Mouse (Mus musculus) midbrain, embryonic 16.5 days (tissue): ENCODE data around the gene Numa1. TPM values are rescaled to one million over a fixed set of nuclear protein-coding genes. Genes with fewer than 3 reads are reported as not detected.
A peak's percentile ranks its signal among the peaks of the same experiment; 100 is the strongest.
"Not testable (repeated sequence)": the region's sequence is repeated elsewhere in the genome, so short reads cannot be mapped to it uniquely, and the experiment has no call there.

Experiments used
- ATAC-seq: fragments of 200-750 bp; cut with Nextera tagmentation; 2 replicates; pipeline ENCODE4 v1.8.0; 2017; ENCODE audit warnings: moderate TSS enrichment
- H3K27ac ChIP-seq: fragments of 300-500 bp; sonication (generic); 2 replicates; pipeline ENCODE4 v1.5.1; 2014; ENCODE audit warnings: mild to moderate bottlenecking, low read length, mixed read lengths
- H3K27me3 ChIP-seq: fragments of 300-500 bp; sonication (generic); 2 replicates; pipeline ENCODE4 v1.6.1; 2014; ENCODE audit warnings: low read depth, low read length, mixed read lengths; ENCODE audit not compliant: control insufficient read depth, insufficient read depth
- H3K36me3 ChIP-seq: fragments of 300-500 bp; sonication (generic); 2 replicates; pipeline ENCODE4 v1.6.1; 2014; ENCODE audit warnings: mild to moderate bottlenecking, low read length, moderate library complexity, mixed read lengths; ENCODE audit not compliant: control insufficient read depth, insufficient read depth
- H3K4me1 ChIP-seq: fragments of 300-500 bp; sonication (generic); 2 replicates; pipeline ENCODE4 v1.6.1; 2014; ENCODE audit warnings: mild to moderate bottlenecking, low read length, mixed read lengths; ENCODE audit not compliant: control insufficient read depth, insufficient read depth
- H3K4me2 ChIP-seq: fragments of 300-500 bp; sonication (generic); 2 replicates; pipeline ENCODE4 v1.6.1; 2014; ENCODE audit warnings: mild to moderate bottlenecking, low read length, mixed read lengths
- H3K4me3 ChIP-seq: fragments of 300-500 bp; sonication (generic); 2 replicates; pipeline ENCODE4 v1.5.1; 2014; ENCODE audit warnings: low read depth, mild to moderate bottlenecking, low read length, moderate library complexity, mixed read lengths
- H3K9ac ChIP-seq: fragments of 300-500 bp; sonication (generic); 2 replicates; pipeline ENCODE4 v1.6.1; 2014; ENCODE audit warnings: low read depth, low read length, mixed read lengths
- H3K9me3 ChIP-seq: fragments of 300-500 bp; sonication (generic); replicated peaks from 2 replicates; pipeline ENCODE4 v1.6.1; 2014; ENCODE audit warnings: mild to moderate bottlenecking, low read length, mixed read lengths; ENCODE audit not compliant: control insufficient read depth, poor library complexity, severe bottlenecking
- WGBS: fragments of 180-500 bp; shearing (Covaris S2); extraction: QIAGEN DNeasy Blood & Tissue Kit; methylation state at CpG from one replicate; pipeline ENCODE4 v1.1.7; 2014; 5-methylcytosine and 5-hydroxymethylcytosine counted together
- polyA plus RNA-seq: library from polyadenylated mRNA; unstranded; fragments of >200 nt; fragmentation: Nextera tagmentation; extraction: Ambion mirVana; gene quantifications from 2 replicates; pipeline ENCODE4 v1.2.1, GENCODE M21; 2015

The Numa1 gene
- polyA plus RNA-seq, 1 experiment from 2014 or later, result 37.8 TPM

- Histone ChIP-seq H3K27me3 (no peaks in the 10 kb centered on the region), H3K4me1 (peaks cover 4% of the 10 kb centered on the region)
- ATAC-seq, result no peak
Measured at GRCm38 (mm10) chr7:101928093-101928492, 5.8 kb upstream of the Numa1 start.

GRCm38 (mm10) chr7:101932551-101932950 is 1.4 kb upstream of the Numa1 start:
- WGBS, result 92% methylated on average over 1 of the region's 1 CpGs
- Histone ChIP-seq H3K4me1 (peaks cover 22% of the 10 kb centered on the region), H3K36me3 (no peaks in the 10 kb centered on the region), H3K27me3 (no peaks in the 10 kb centered on the region), H3K27ac (no peak overlapping the region), H3K9ac (no peak overlapping the region), H3K9me3 (no peaks in the 10 kb centered on the region), H3K4me3 (no peak overlapping the region), H3K4me2 (no peak overlapping the region; the same call in 1 of the 2 replicates)
- ATAC-seq, result no peak

More at GRCm38 (mm10) chr7:101928093-101928492, 5.8 kb upstream of the Numa1 start:
- H3K9ac ChIP-seq, result no peak overlapping the region
- no peaks in the 10 kb centered on the region for H3K36me3 ChIP-seq
- no peak overlapping the region for H3K27ac ChIP-seq
- H3K4me2 ChIP-seq, result no peak overlapping the region
- H3K9me3 ChIP-seq, result no peaks in the 10 kb centered on the region
- 89% methylated on average over 3 of the region's 3 CpGs for WGBS
- no peak overlapping the region for H3K4me3 ChIP-seq

- peaks cover 22% of the 10 kb centered on the region for H3K4me1 ChIP-seq
- peak; percentile 29 for ATAC-seq
- no peaks in the 10 kb centered on the region for H3K36me3 ChIP-seq
- H3K9me3 ChIP-seq, result no peaks in the 10 kb centered on the region
- H3K27ac ChIP-seq, result peak overlapping the region; percentile 43
- peak overlapping the region; percentile 91 for H3K4me3 ChIP-seq
- H3K4me2 ChIP-seq, result peak overlapping the region; percentile 77
- no peaks in the 10 kb centered on the region for H3K27me3 ChIP-seq
- H3K9ac ChIP-seq, result peak overlapping the region; percentile 69
- WGBS, result 7% methylated on average over 15 of the region's 15 CpGs
Measured at GRCm38 (mm10) chr7:101933300-101933699, 611 bp upstream of the Numa1 start.

GRCm38 (mm10) chr7:101935957-101936356 is 2.0 kb downstream of the Numa1 start:
- Histone ChIP-seq H3K9me3 (no peaks in the 10 kb centered on the region), H3K4me3 (no peak overlapping the region), H3K27me3 (no peaks in the 10 kb centered on the region), H3K4me1 (peaks cover 22% of the 10 kb centered on the region), H3K4me2 (no peak overlapping the region), H3K9ac (no peak overlapping the region), H3K36me3 (no peaks in the 10 kb centered on the region), H3K27ac (no peak overlapping the region)
- no peak for ATAC-seq
- WGBS, result 96% methylated on average over 4 of the region's 4 CpGs

GRCm38 (mm10) chr7:101936996-101937395 is 3.1 kb downstream of the Numa1 start:
- Histone ChIP-seq H3K9me3 (no peaks in the 10 kb centered on the region), H3K36me3 (no peaks in the 10 kb centered on the region), H3K9ac (no peak overlapping the region), H3K27me3 (no peaks in the 10 kb centered on the region), H3K4me2 (no peak overlapping the region), H3K27ac (no peak overlapping the region), H3K4me3 (no peak overlapping the region), H3K4me1 (peaks cover 22% of the 10 kb centered on the region)
- 95% methylated on average over 4 of the region's 4 CpGs for WGBS
- ATAC-seq, result no peak

- Histone ChIP-seq H3K9me3 (no peaks in the 10 kb centered on the region), H3K4me1 (peaks cover 22% of the 10 kb centered on the region), H3K4me2 (no peak overlapping the region), H3K4me3 (no peak overlapping the region), H3K36me3 (no peaks in the 10 kb centered on the region), H3K27ac (no peak overlapping the region), H3K9ac (no peak overlapping the region), H3K27me3 (no peaks in the 10 kb centered on the region)
- no peak for ATAC-seq
- WGBS, result 97% methylated on average over 4 of the region's 4 CpGs
Measured at GRCm38 (mm10) chr7:101937569-101937968, 3.7 kb downstream of the Numa1 start.

- Histone ChIP-seq H3K4me2 (no peak overlapping the region), H3K4me1 (peaks cover 17% of the 10 kb centered on the region), H3K9ac (no peak overlapping the region), H3K4me3 (no peak overlapping the region), H3K36me3 (no peaks in the 10 kb centered on the region), H3K9me3 (no peaks in the 10 kb centered on the region), H3K27ac (no peak overlapping the region), H3K27me3 (no peaks in the 10 kb centered on the region)
- WGBS, result 94% methylated on average over 2 of the region's 2 CpGs
- ATAC-seq, result no peak
Measured at GRCm38 (mm10) chr7:101938348-101938747, 4.4 kb downstream of the Numa1 start.

- H3K36me3 ChIP-seq, result no peaks in the 10 kb centered on the region
Measured at GRCm38 (mm10) chr7:101939758-101940157, 5.8 kb downstream of the Numa1 start.

GRCm38 (mm10) chr7:101949008-101949407 is 15.1 kb downstream of the Numa1 start:
- not testable (repeated sequence) for ATAC-seq

More at GRCm38 (mm10) chr7:101939758-101940157, 5.8 kb downstream of the Numa1 start:
- Histone ChIP-seq H3K4me1 (peaks cover 13% of the 10 kb centered on the region), H3K4me3 (no peak overlapping the region), H3K27ac (no peak overlapping the region), H3K9ac (no peak overlapping the region), H3K27me3 (no peaks in the 10 kb centered on the region), H3K4me2 (no peak overlapping the region), H3K9me3 (no peaks in the 10 kb centered on the region)
- ATAC-seq, result no peak
- 97% methylated on average over 4 of the region's 4 CpGs for WGBS

More at GRCm38 (mm10) chr7:101949008-101949407, 15.1 kb downstream of the Numa1 start:
- 91% methylated on average over 5 of the region's 5 CpGs for WGBS
- H3K4me2 ChIP-seq, H3K27ac ChIP-seq, H3K9ac ChIP-seq, H3K4me1 ChIP-seq, H3K27me3 ChIP-seq, H3K36me3 ChIP-seq, H3K9me3 ChIP-seq, H3K4me3 ChIP-seq: not testable (repeated sequence)
